Mouse (Mus musculus): ENCODE measurements around the gene Mafg. TPM values are rescaled to one million over a fixed set of nuclear protein-coding genes. Genes with fewer than 3 reads are reported as not detected.

Gene Mafg
- polyA plus RNA-seq, 1 experiment from 2014 or later = 20.2 TPM

GRCm38 (mm10) chr11:120660301-120661075 lies 27.1 kb upstream of the Mafg start:
- Histone ChIP-seq H3K4me1 (peaks cover 43% of the 10 kb centered on the region), H3K27ac (peak overlapping the region; percentile 65), H3K4me3 (peak overlapping the region; percentile 53), H3K27me3 (ENCODE audit: poor library complexity, severe bottlenecking) (peaks cover 99% of the 10 kb centered on the region), H3K9me3 (no peaks in the 10 kb centered on the region), H3K36me3 (replicated peaks) (no peaks in the 10 kb centered on the region)
- under 1% methylated on average over 94 of the region's 95 CpGs for WGBS
- DNase-seq (ENCODE audit: extremely low spot score, low spot score) = peak; percentile 49

GRCm38 (mm10) chr11:120659509-120660300 lies 26.3 kb upstream of the Mafg start:
- peak overlapping the region; percentile 53 for H3K4me3 ChIP-seq
- peak; percentile 29 for DNase-seq (ENCODE audit: extremely low spot score, low spot score)
- no peaks in the 10 kb centered on the region for H3K36me3 ChIP-seq (replicated peaks)
- H3K27ac ChIP-seq = peak overlapping the region; percentile 65
- peaks cover 95% of the 10 kb centered on the region for H3K27me3 ChIP-seq (ENCODE audit: poor library complexity, severe bottlenecking)
- WGBS = 3% methylated on average over 50 of the region's 50 CpGs
- H3K9me3 ChIP-seq = no peaks in the 10 kb centered on the region
- H3K4me1 ChIP-seq = peaks cover 43% of the 10 kb centered on the region

GRCm38 (mm10) chr11:120658876-120659410 lies 25.5 kb upstream of the Mafg start:
- DNase-seq (ENCODE audit: extremely low spot score, low spot score) = peak; percentile 76
- 3% methylated on average over 24 of the region's 24 CpGs for WGBS
- Histone ChIP-seq H3K27me3 (ENCODE audit: poor library complexity, severe bottlenecking) (peaks cover 92% of the 10 kb centered on the region), H3K4me3 (peak overlapping the region; percentile 53), H3K9me3 (no peaks in the 10 kb centered on the region), H3K36me3 (replicated peaks) (no peaks in the 10 kb centered on the region), H3K4me1 (peaks cover 43% of the 10 kb centered on the region), H3K27ac (no peak overlapping the region)

GRCm38 (mm10) chr11:120657301-120657700 lies 23.9 kb upstream of the Mafg start:
- no peaks in the 10 kb centered on the region for H3K36me3 ChIP-seq (replicated peaks)
- no peaks in the 10 kb centered on the region for H3K9me3 ChIP-seq
- peaks cover 78% of the 10 kb centered on the region for H3K27me3 ChIP-seq (ENCODE audit: poor library complexity, severe bottlenecking)
- H3K4me1 ChIP-seq = peaks cover 31% of the 10 kb centered on the region
- WGBS = 88% methylated on average over 4 of the region's 4 CpGs
- H3K27ac ChIP-seq = no peak overlapping the region
- no peak overlapping the region for H3K4me3 ChIP-seq
- no peak for DNase-seq (ENCODE audit: extremely low spot score, low spot score)

- DNase-seq (ENCODE audit: extremely low spot score, low spot score) = no peak
- H3K27me3 ChIP-seq (ENCODE audit: poor library complexity, severe bottlenecking) = peaks cover 57% of the 10 kb centered on the region
- WGBS = 67% methylated on average over 3 of the region's 3 CpGs
Observed at GRCm38 (mm10) chr11:120654741-120655140, 21.3 kb upstream of the Mafg start.

GRCm38 (mm10) chr11:120651872-120652271 lies 18.5 kb upstream of the Mafg start:
- Histone ChIP-seq H3K36me3 (replicated peaks) (no peaks in the 10 kb centered on the region), H3K27me3 (ENCODE audit: poor library complexity, severe bottlenecking) (peaks cover 45% of the 10 kb centered on the region), H3K4me3 (no peak overlapping the region), H3K27ac (no peak overlapping the region), H3K4me1 (peaks cover 12% of the 10 kb centered on the region), H3K9me3 (no peaks in the 10 kb centered on the region)
- DNase-seq (ENCODE audit: extremely low spot score, low spot score) = no peak
- 68% methylated on average over 3 of the region's 3 CpGs for WGBS

More at GRCm38 (mm10) chr11:120654741-120655140, 21.3 kb upstream of the Mafg start:
- Histone ChIP-seq H3K4me1 (peaks cover 13% of the 10 kb centered on the region), H3K36me3 (replicated peaks) (no peaks in the 10 kb centered on the region), H3K9me3 (no peaks in the 10 kb centered on the region), H3K4me3 (no peak overlapping the region), H3K27ac (no peak overlapping the region)

- no peak for DNase-seq (ENCODE audit: extremely low spot score, low spot score)
- Histone ChIP-seq H3K9me3 (no peaks in the 10 kb centered on the region), H3K27me3 (ENCODE audit: poor library complexity, severe bottlenecking) (peaks cover 25% of the 10 kb centered on the region), H3K4me1 (peaks cover 23% of the 10 kb centered on the region), H3K4me3 (peak within 1 kb of the TSS; percentile 33), H3K36me3 (replicated peaks) (no peaks in the 10 kb centered on the region), H3K27ac (peak within 1 kb of the TSS; percentile 32)
- 8% methylated on average over 13 of the region's 13 CpGs for WGBS
Observed at GRCm38 (mm10) chr11:120648001-120648476, 14.6 kb upstream of the Mafg start, which contains the start of gene Myadml2. TSS of gene Myadml2 (minus strand) at chr11:120648158.

- 80% methylated on average over 35 of the region's 35 CpGs for WGBS
- peaks cover 31% of the 10 kb centered on the region for H3K4me1 ChIP-seq
- H3K27me3 ChIP-seq (ENCODE audit: poor library complexity, severe bottlenecking) = peaks cover 33% of the 10 kb centered on the region
- DNase-seq (ENCODE audit: extremely low spot score, low spot score) = no peak
- no peaks in the 10 kb centered on the region for H3K36me3 ChIP-seq (replicated peaks)
- H3K27ac ChIP-seq = peak overlapping the region; percentile 32; the same call in 1 of the 2 replicates
- H3K4me3 ChIP-seq = no peak overlapping the region
- no peaks in the 10 kb centered on the region for H3K9me3 ChIP-seq
Observed at GRCm38 (mm10) chr11:120647047-120647830, 13.8 kb upstream of the Mafg start.

- Histone ChIP-seq H3K4me1 (peaks cover 46% of the 10 kb centered on the region), H3K36me3 (replicated peaks) (no peaks in the 10 kb centered on the region), H3K27me3 (ENCODE audit: poor library complexity, severe bottlenecking) (peaks cover 34% of the 10 kb centered on the region), H3K27ac (peak within 1 kb of the TSS; percentile 87), H3K4me3 (peak within 1 kb of the TSS; percentile 66), H3K9me3 (no peaks in the 10 kb centered on the region)
- DNase-seq (ENCODE audit: extremely low spot score, low spot score) = peak; percentile 97
- under 1% methylated on average over 15 of the region's 15 CpGs for WGBS
Observed at GRCm38 (mm10) chr11:120643601-120643987, 10.2 kb upstream of the Mafg start, which contains the start of gene Pycr1. TSS of gene Pycr1 (minus strand) at chr11:120643769.

GRCm38 (mm10) chr11:120642939-120643600 lies 9.7 kb upstream of the Mafg start:
- WGBS = 5% methylated on average over 18 of the region's 18 CpGs
- Histone ChIP-seq H3K36me3 (replicated peaks) (no peaks in the 10 kb centered on the region), H3K4me3 (peak overlapping the region; percentile 66), H3K27me3 (ENCODE audit: poor library complexity, severe bottlenecking) (peaks cover 33% of the 10 kb centered on the region), H3K9me3 (no peaks in the 10 kb centered on the region), H3K27ac (peak overlapping the region; percentile 87), H3K4me1 (peaks cover 42% of the 10 kb centered on the region)
- DNase-seq (ENCODE audit: extremely low spot score, low spot score) = no peak

- no peaks in the 10 kb centered on the region for H3K9me3 ChIP-seq
- DNase-seq (ENCODE audit: extremely low spot score, low spot score) = no peak
- H3K27me3 ChIP-seq (ENCODE audit: poor library complexity, severe bottlenecking) = peaks cover 21% of the 10 kb centered on the region
- H3K36me3 ChIP-seq (replicated peaks) = no peaks in the 10 kb centered on the region
- no peak overlapping the region for H3K27ac ChIP-seq
- peak overlapping the region; percentile 66; the same call in 1 of the 2 replicates for H3K4me3 ChIP-seq
- WGBS = 90% methylated on average over 8 of the region's 8 CpGs
- H3K4me1 ChIP-seq = peaks cover 37% of the 10 kb centered on the region
Observed at GRCm38 (mm10) chr11:120641869-120642268, 8.5 kb upstream of the Mafg start.
